Mouse (Mus musculus) forebrain, embryonic 14.5 days (tissue): ENCODE data around the gene Nexn. TPM values are rescaled to one million over a fixed set of nuclear protein-coding genes. Genes with fewer than 3 reads are reported as not detected.
A peak's percentile ranks its signal among the peaks of the same experiment; 100 is the strongest.
"Not testable (repeated sequence)": the region's sequence is repeated elsewhere in the genome, so short reads cannot be mapped to it uniquely, and the experiment has no call there.

Experiments
- ATAC-seq: fragments of 200-750 bp; cut with Nextera tagmentation; 2 replicates; pipeline ENCODE4 v1.8.0; 2017; ENCODE audit warnings: mild to moderate bottlenecking, moderate library complexity
- DNase-seq: peaks from one replicate; pipeline ENCODE4 v3.0.0-alpha.2; 2015; ENCODE audit warnings: low spot score
- H3K27ac ChIP-seq: fragments of 300-500 bp; sonication (generic); 2 replicates; pipeline ENCODE4 v1.5.1; 2014; ENCODE audit warnings: low read depth, mild to moderate bottlenecking, control low read depth, low read length, moderate library complexity
- H3K27me3 ChIP-seq: fragments of 300-500 bp; sonication (generic); replicated peaks from 2 replicates; pipeline ENCODE4 v1.6.1; 2014; ENCODE audit warnings: low read length, control low read depth, mixed read lengths; ENCODE audit not compliant: control insufficient read depth, insufficient read depth
- H3K36me3 ChIP-seq: fragments of 300-500 bp; sonication (generic); 2 replicates; pipeline ENCODE4 v1.6.1; 2014; ENCODE audit warnings: low read length, control low read depth; ENCODE audit not compliant: control insufficient read depth, insufficient read depth
- H3K4me1 ChIP-seq: fragments of 300-500 bp; sonication (generic); 2 replicates; pipeline ENCODE4 v1.6.1; 2014; ENCODE audit warnings: antibody characterized with exemption, low read length, control low read depth; ENCODE audit not compliant: control insufficient read depth, insufficient read depth
- H3K4me2 ChIP-seq: fragments of 300-500 bp; sonication (generic); 2 replicates; pipeline ENCODE4 v1.6.1; 2014; ENCODE audit warnings: mild to moderate bottlenecking, control low read depth, low read length
- H3K4me3 ChIP-seq: fragments of 300-500 bp; sonication (generic); 2 replicates; pipeline ENCODE4 v1.5.1; 2014; ENCODE audit warnings: low read depth, low read length, control low read depth
- H3K9ac ChIP-seq: fragments of 300-500 bp; sonication (generic); 2 replicates; pipeline ENCODE4 v1.6.1; 2014; ENCODE audit warnings: mild to moderate bottlenecking, low read length, control low read depth, moderate library complexity
- H3K9me3 ChIP-seq: fragments of 300-500 bp; sonication (generic); replicated peaks from 2 replicates; pipeline ENCODE4 v1.6.1; 2016; ENCODE audit warnings: low read length, control low read depth, mixed read lengths; ENCODE audit not compliant: control insufficient read depth
- WGBS: fragments of 180-500 bp; shearing (Covaris S2); extraction: QIAGEN DNeasy Blood & Tissue Kit; methylation state at CpG from one replicate; pipeline ENCODE4 v1.1.7; 2014; 5-methylcytosine and 5-hydroxymethylcytosine counted together
- polyA plus RNA-seq: library from polyadenylated mRNA; unstranded; fragments of >200 nt; fragmentation: Nextera tagmentation; extraction: Ambion mirVana; gene quantifications from 2 replicates; pipeline ENCODE4 v1.2.1, GENCODE M21; 2014

Gene Nexn
- polyA plus RNA-seq, 1 experiment from 2014 or later, result 1.8 TPM

GRCm38 (mm10) chr3:152259409-152259808 is 6.7 kb downstream of the Nexn start:
- H3K27me3 ChIP-seq, result peaks cover 11% of the 10 kb centered on the region; the same call in 1 of the 2 replicates
- not testable (repeated sequence) for H3K36me3 ChIP-seq, H3K4me2 ChIP-seq, H3K9me3 ChIP-seq, H3K4me1 ChIP-seq, H3K27ac ChIP-seq, H3K9ac ChIP-seq, H3K4me3 ChIP-seq
- 38% methylated on average over 7 of the region's 9 CpGs for WGBS
- ATAC-seq (peak; percentile 73), DNase-seq (peak; percentile 85)

GRCm38 (mm10) chr3:152257528-152257927 is 8.6 kb downstream of the Nexn start:
- Histone ChIP-seq H3K4me3 (no peak overlapping the region), H3K27me3 (no peaks in the 10 kb centered on the region), H3K36me3 (no peaks in the 10 kb centered on the region), H3K4me1 (no peaks in the 10 kb centered on the region), H3K27ac (no peak overlapping the region), H3K4me2 (no peak overlapping the region), H3K9me3 (no peaks in the 10 kb centered on the region), H3K9ac (no peak overlapping the region)
- WGBS, result 81% methylated on average over 3 of the region's 3 CpGs
- no peak for DNase-seq
- ATAC-seq, result no peak

DNA sequence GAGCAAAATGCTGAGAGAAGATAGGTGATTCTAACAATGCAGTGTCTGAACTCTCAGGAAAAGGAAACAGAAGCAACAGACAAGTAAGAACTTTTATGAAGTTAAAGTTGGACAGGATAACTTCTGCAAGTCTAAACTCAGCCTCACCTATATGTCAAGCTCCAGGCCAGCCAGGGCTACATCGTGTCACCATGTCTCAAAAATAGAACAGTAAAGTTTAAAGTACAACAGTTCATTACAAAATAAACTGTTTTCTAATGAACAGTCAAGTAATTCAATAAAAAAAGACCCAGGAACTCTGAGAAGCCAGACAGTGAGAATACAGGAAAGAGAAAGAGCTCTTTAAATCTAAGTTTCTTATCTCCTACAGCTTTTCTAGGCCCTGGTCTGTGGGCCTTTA is 15.7 kb downstream of the Nexn start:
- DNase-seq, result no peak

DNA sequence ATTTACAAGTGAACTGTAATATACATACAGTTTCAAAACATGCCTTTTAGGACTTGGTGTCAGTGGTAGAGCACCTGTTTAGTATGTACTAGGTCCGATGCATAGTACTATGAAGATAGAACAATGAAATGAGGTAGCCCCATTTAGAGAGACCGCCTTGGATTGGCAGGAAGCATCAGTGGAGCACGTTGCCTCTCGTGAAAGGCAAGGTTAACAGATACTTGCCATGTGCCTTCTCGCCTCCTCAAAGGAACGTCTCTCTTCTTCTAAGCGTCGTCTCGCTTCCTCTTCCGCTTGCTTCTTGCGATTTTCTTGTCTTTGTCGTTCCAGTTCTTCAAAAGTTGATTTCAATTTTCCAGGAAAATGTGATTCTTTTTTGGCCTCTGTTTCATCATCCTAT is 18.4 kb downstream of the Nexn start:
- H3K4me3 ChIP-seq, result no peak overlapping the region
- no peak overlapping the region for H3K27ac ChIP-seq
- DNase-seq (no peak), ATAC-seq (no peak)
- H3K27me3 ChIP-seq, result no peaks in the 10 kb centered on the region
- H3K9me3 ChIP-seq, result no peaks in the 10 kb centered on the region
- WGBS, result 93% methylated on average over 12 of the region's 12 CpGs
- no peaks in the 10 kb centered on the region for H3K4me1 ChIP-seq
- H3K9ac ChIP-seq, result no peak overlapping the region
- H3K36me3 ChIP-seq, result no peaks in the 10 kb centered on the region
- H3K4me2 ChIP-seq, result no peak overlapping the region

More for the DNA sequence above, 15.7 kb downstream of the Nexn start:
- ATAC-seq, result no peak
- no peaks in the 10 kb centered on the region for H3K36me3 ChIP-seq
- no peaks in the 10 kb centered on the region for H3K9me3 ChIP-seq
- H3K4me2 ChIP-seq, result no peak overlapping the region
- no peak overlapping the region for H3K27ac ChIP-seq
- H3K9ac ChIP-seq, result no peak overlapping the region
- no peak overlapping the region for H3K4me3 ChIP-seq
- no peaks in the 10 kb centered on the region for H3K27me3 ChIP-seq
- H3K4me1 ChIP-seq, result no peaks in the 10 kb centered on the region
- 90% methylated on average over 1 of the region's 1 CpGs for WGBS

- Histone ChIP-seq H3K36me3 (no peaks in the 10 kb centered on the region), H3K27me3 (no peaks in the 10 kb centered on the region), H3K9me3 (no peaks in the 10 kb centered on the region), H3K4me2 (no peak overlapping the region), H3K4me3 (no peak overlapping the region), H3K9ac (no peak overlapping the region), H3K4me1 (no peaks in the 10 kb centered on the region), H3K27ac (no peak overlapping the region)
- peak; percentile 59 for ATAC-seq
- 64% methylated on average over 5 of the region's 5 CpGs for WGBS
- DNase-seq, result peak; percentile 65
These were observed 20.8 kb downstream of the Nexn start for GRCm38 (mm10) chr3:152245273-152245910.

DNA sequence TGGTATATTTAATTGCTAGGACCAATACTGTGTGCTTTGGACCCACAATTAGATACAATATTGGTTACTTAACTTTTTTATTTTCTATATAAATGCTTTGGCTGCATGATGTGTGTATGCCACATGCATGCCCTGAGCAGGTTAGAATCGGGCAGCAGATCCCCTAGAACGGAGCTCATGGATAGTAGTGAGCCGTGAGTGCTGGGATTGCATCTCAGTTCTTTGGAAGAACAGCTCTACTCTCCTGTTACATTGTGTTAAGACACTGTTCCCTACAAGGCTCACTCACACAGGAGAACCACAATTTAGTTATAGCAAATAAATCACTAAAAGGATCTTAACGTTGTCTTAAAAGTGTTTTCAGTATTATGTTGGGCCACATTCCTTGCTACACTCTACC is 22.8 kb downstream of the Nexn start:
- H3K27me3 ChIP-seq, result no peaks in the 10 kb centered on the region
- H3K4me3 ChIP-seq, result no peak overlapping the region
- no peak for DNase-seq
- peaks cover 12% of the 10 kb centered on the region for H3K36me3 ChIP-seq
- no peaks in the 10 kb centered on the region for H3K4me1 ChIP-seq
- H3K4me2 ChIP-seq, result no peak overlapping the region
- H3K9ac ChIP-seq, result no peak overlapping the region
- no peak for ATAC-seq
- WGBS, result 80% methylated on average over 4 of the region's 4 CpGs
- H3K9me3 ChIP-seq, result no peaks in the 10 kb centered on the region
- no peak overlapping the region for H3K27ac ChIP-seq

- no peak overlapping the region for H3K4me3 ChIP-seq
- H3K9me3 ChIP-seq, result no peaks in the 10 kb centered on the region
- DNase-seq, result no peak
- H3K27me3 ChIP-seq, result no peaks in the 10 kb centered on the region
- H3K27ac ChIP-seq, result no peak overlapping the region
- 91% methylated on average over 3 of the region's 3 CpGs for WGBS
- ATAC-seq, result no peak
- no peak overlapping the region for H3K4me2 ChIP-seq
- no peaks in the 10 kb centered on the region for H3K4me1 ChIP-seq
- no peak overlapping the region for H3K9ac ChIP-seq
- H3K36me3 ChIP-seq, result peaks cover 22% of the 10 kb centered on the region
These were observed 25.1 kb downstream of the Nexn start for GRCm38 (mm10) chr3:152241098-152241497.

DNA sequence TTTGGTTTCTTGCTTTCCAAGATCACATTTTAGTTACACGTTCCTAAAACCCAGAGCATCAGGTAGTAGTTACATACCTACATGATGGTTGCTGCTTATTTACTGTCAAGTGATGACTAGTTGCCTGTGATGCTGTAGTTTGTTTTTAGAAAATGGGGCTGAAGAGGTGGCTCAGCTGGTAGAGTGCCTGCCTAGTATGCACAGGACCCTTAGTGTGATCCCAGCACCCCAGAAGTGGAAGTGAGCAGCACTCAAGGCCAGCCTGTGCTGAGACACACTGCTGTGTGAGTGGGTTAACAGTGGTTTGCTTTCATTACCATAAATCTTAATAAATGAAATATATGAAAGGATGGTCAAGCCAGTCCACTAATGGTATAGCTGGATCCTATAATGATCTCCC is 26.6 kb downstream of the Nexn start:
- Histone ChIP-seq H3K27ac (no peak overlapping the region), H3K9me3 (no peaks in the 10 kb centered on the region), H3K36me3 (peaks cover 30% of the 10 kb centered on the region), H3K27me3 (no peaks in the 10 kb centered on the region), H3K4me3 (no peak overlapping the region), H3K9ac (no peak overlapping the region), H3K4me2 (no peak overlapping the region), H3K4me1 (no peaks in the 10 kb centered on the region)
- ATAC-seq (no peak), DNase-seq (no peak)
- 97% methylated on average over 1 of the region's 1 CpGs for WGBS

DNA sequence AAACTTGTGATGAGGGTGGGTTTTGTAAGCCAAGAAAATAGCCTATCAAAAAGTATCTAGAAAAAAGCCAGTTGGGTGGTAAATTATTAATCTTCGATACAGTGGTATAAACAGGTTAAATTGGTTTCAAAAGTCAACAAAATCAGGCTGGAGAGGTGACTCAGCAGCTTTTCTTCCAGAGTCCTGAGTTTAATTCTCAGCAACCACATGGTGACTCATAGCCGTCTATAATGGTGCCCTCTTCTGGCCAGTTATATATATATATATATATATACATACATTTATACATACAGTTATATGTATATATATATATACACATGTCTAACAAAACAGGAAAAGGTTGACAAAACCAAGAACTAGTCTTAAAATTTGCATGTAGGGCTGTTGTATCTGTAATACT is 27.3 kb downstream of the Nexn start:
- no peaks in the 10 kb centered on the region for H3K27me3 ChIP-seq
- no peaks in the 10 kb centered on the region for H3K4me1 ChIP-seq
- WGBS, result 70% methylated on average over 2 of the region's 2 CpGs
- no peak overlapping the region for H3K9ac ChIP-seq
- H3K4me3 ChIP-seq, result no peak overlapping the region
- no peak overlapping the region for H3K27ac ChIP-seq
- H3K9me3 ChIP-seq, result no peaks in the 10 kb centered on the region
- peaks cover 36% of the 10 kb centered on the region for H3K36me3 ChIP-seq
- ATAC-seq (no peak), DNase-seq (peak; percentile 18)
- H3K4me2 ChIP-seq, result no peak overlapping the region
